Mouse (Mus musculus) right cerebral cortex, postnatal 14 days (tissue): ENCODE measurements around the gene Sap30l.
A peak's percentile ranks its signal among the peaks of the same experiment; 100 is the strongest.

Experiments
- DNase-seq: peaks from one replicate; pipeline ENCODE4 v3.0.0; 2022

Sap30l gene

GRCm38 (mm10) chr11:57800971-57801765, at the start of gene Sap30l:
TSS of gene Sap30l (plus strand) at chr11:57801637.
- DNase-seq = peak; percentile 96

- DNase-seq = no peak
Measured at GRCm38 (mm10) chr11:57753538-57754203, 47.8 kb upstream of the Sap30l start.

GRCm38 (mm10) chr11:57758621-57759020, 42.8 kb upstream of the Sap30l start:
- DNase-seq = no peak

GRCm38 (mm10) chr11:57760509-57761058, 40.9 kb upstream of the Sap30l start:
- DNase-seq = no peak

GRCm38 (mm10) chr11:57761347-57761746, 40.1 kb upstream of the Sap30l start:
- no peak for DNase-seq

GRCm38 (mm10) chr11:57764124-57764523, 37.3 kb upstream of the Sap30l start:
- DNase-seq = no peak

GRCm38 (mm10) chr11:57766617-57767016, 34.8 kb upstream of the Sap30l start:
- no peak for DNase-seq

GRCm38 (mm10) chr11:57767171-57767570, 34.3 kb upstream of the Sap30l start:
- no peak for DNase-seq

GRCm38 (mm10) chr11:57770776-57771175, 30.7 kb upstream of the Sap30l start:
- no peak for DNase-seq

GRCm38 (mm10) chr11:57771676-57772075, 29.8 kb upstream of the Sap30l start:
- no peak for DNase-seq

- no peak for DNase-seq
Measured at GRCm38 (mm10) chr11:57773479-57773878, 28.0 kb upstream of the Sap30l start.

GRCm38 (mm10) chr11:57773936-57774335, 27.5 kb upstream of the Sap30l start:
- no peak for DNase-seq

GRCm38 (mm10) chr11:57775868-57776267, 25.6 kb upstream of the Sap30l start:
- no peak for DNase-seq

GRCm38 (mm10) chr11:57776546-57776945, 24.9 kb upstream of the Sap30l start:
- no peak for DNase-seq

GRCm38 (mm10) chr11:57778349-57778748, 23.1 kb upstream of the Sap30l start:
- DNase-seq = peak; percentile 31

- no peak for DNase-seq
Measured at GRCm38 (mm10) chr11:57779824-57780223, 21.6 kb upstream of the Sap30l start.

- peak; percentile 42 for DNase-seq
Measured at GRCm38 (mm10) chr11:57786616-57787418, 14.6 kb upstream of the Sap30l start.

GRCm38 (mm10) chr11:57787913-57788312, 13.5 kb upstream of the Sap30l start:
- DNase-seq = no peak

- DNase-seq = no peak
Measured at GRCm38 (mm10) chr11:57790866-57791535, 10.4 kb upstream of the Sap30l start.

- no peak for DNase-seq
Measured at GRCm38 (mm10) chr11:57795086-57795485, 6.4 kb upstream of the Sap30l start.

- DNase-seq = no peak
Measured at GRCm38 (mm10) chr11:57797828-57798227, 3.6 kb upstream of the Sap30l start.

- no peak for DNase-seq
Measured at GRCm38 (mm10) chr11:57799456-57799855, 2.0 kb upstream of the Sap30l start.
